Mouse (Mus musculus): ENCODE results near the gene Snrnp25. TPM values are rescaled to one million over a fixed set of nuclear protein-coding genes. Genes with fewer than 3 reads are reported as not detected.

Gene Snrnp25
- polyA plus RNA-seq, 1 experiment from 2014 or later: 58.7 TPM

- no peak for ATAC-seq (ENCODE audit: low FRiP score, low read depth)
- Histone ChIP-seq H3K36me3 (peaks cover 23% of the 10 kb centered on the region), H3K9ac (no peak overlapping the region), H3K27me3 (no peaks in the 10 kb centered on the region), H3K27ac (0 out of 2 replicates have a peak overlapping the region, but pooled peaks have one; percentile 2), H3K4me3 (no peak overlapping the region), H3K4me2 (replicated peaks) (peak overlapping the region; percentile 92; the same call in 1 of the 2 replicates), H3K4me1 (peaks cover 62% of the 10 kb centered on the region), H3K9me3 (no peaks in the 10 kb centered on the region)
- 91% methylated on average over 10 of the region's 10 CpGs for WGBS
These were observed 14.1 kb downstream of the Snrnp25 start for GRCm38 (mm10) chr11:32219287-32219686.

- H3K4me1 ChIP-seq: peaks cover 76% of the 10 kb centered on the region
- H3K36me3 ChIP-seq: peaks cover 8% of the 10 kb centered on the region
- no peak; the same call in 1 of the 2 replicates for ATAC-seq (ENCODE audit: low FRiP score, low read depth)
- 34% methylated on average over 10 of the region's 10 CpGs for WGBS
- peak overlapping the region; percentile 92 for H3K4me3 ChIP-seq
- H3K4me2 ChIP-seq (replicated peaks): peak overlapping the region; percentile 92
- H3K9me3 ChIP-seq: no peaks in the 10 kb centered on the region
- H3K27ac ChIP-seq: peak overlapping the region; percentile 92
- H3K27me3 ChIP-seq: no peaks in the 10 kb centered on the region
- peak overlapping the region; percentile 98 for H3K9ac ChIP-seq
These were observed 15.5 kb downstream of the Snrnp25 start for GRCm38 (mm10) chr11:32220607-32221224.

- Histone ChIP-seq H3K4me1 (peaks cover 81% of the 10 kb centered on the region), H3K9me3 (no peaks in the 10 kb centered on the region), H3K4me2 (replicated peaks) (peak overlapping the region; percentile 92), H3K36me3 (0 out of 2 replicates have a peak, but pooled peaks cover 5% of the 10 kb centered on the region), H3K9ac (peak overlapping the region; percentile 98), H3K27ac (peak overlapping the region; percentile 92), H3K27me3 (no peaks in the 10 kb centered on the region), H3K4me3 (peak overlapping the region; percentile 92)
- ATAC-seq (ENCODE audit: low FRiP score, low read depth): peak; percentile 64
- WGBS: under 1% methylated on average over 43 of the region's 46 CpGs
These were observed 16.2 kb downstream of the Snrnp25 start for GRCm38 (mm10) chr11:32221225-32221950.

GRCm38 (mm10) chr11:32221951-32222409, 16.8 kb downstream of the Snrnp25 start, which contains the start of gene Rhbdf1:
Rhbdf1 (minus strand) TSS chr11:32222300.
- ATAC-seq (ENCODE audit: low FRiP score, low read depth): peak; percentile 30; the same call in 1 of the 2 replicates
- H3K4me1 ChIP-seq: peaks cover 83% of the 10 kb centered on the region
- peak within 1 kb of the TSS; percentile 92 for H3K4me2 ChIP-seq (replicated peaks)
- H3K9ac ChIP-seq: peak within 1 kb of the TSS; percentile 98
- peak within 1 kb of the TSS; percentile 92 for H3K27ac ChIP-seq
- H3K4me3 ChIP-seq: peak within 1 kb of the TSS; percentile 92
- 0 out of 2 replicates have a peak, but pooled peaks cover 5% of the 10 kb centered on the region for H3K36me3 ChIP-seq
- H3K9me3 ChIP-seq: no peaks in the 10 kb centered on the region
- WGBS: under 1% methylated on average over 39 of the region's 72 CpGs
- H3K27me3 ChIP-seq: no peaks in the 10 kb centered on the region

GRCm38 (mm10) chr11:32222570-32223194, 17.5 kb downstream of the Snrnp25 start:
- Histone ChIP-seq H3K27me3 (no peaks in the 10 kb centered on the region), H3K4me2 (replicated peaks) (peak overlapping the region; percentile 92), H3K4me3 (peak overlapping the region; percentile 92), H3K9ac (peak overlapping the region; percentile 98), H3K36me3 (0 out of 2 replicates have a peak, but pooled peaks cover 5% of the 10 kb centered on the region), H3K9me3 (no peaks in the 10 kb centered on the region), H3K4me1 (peaks cover 83% of the 10 kb centered on the region), H3K27ac (peak overlapping the region; percentile 92; the same call in 1 of the 2 replicates)
- no peak for ATAC-seq (ENCODE audit: low FRiP score, low read depth)
- 9% methylated on average over 21 of the region's 21 CpGs for WGBS

GRCm38 (mm10) chr11:32223297-32223967, 18.2 kb downstream of the Snrnp25 start:
- H3K4me1 ChIP-seq: peaks cover 82% of the 10 kb centered on the region
- 70% methylated on average over 4 of the region's 4 CpGs for WGBS

GRCm38 (mm10) chr11:32224468-32225139, 19.4 kb downstream of the Snrnp25 start:
- 13% methylated on average over 4 of the region's 4 CpGs for WGBS
- H3K4me3 ChIP-seq: 0 out of 2 replicates have a peak overlapping the region, but pooled peaks have one; percentile 2
- peak overlapping the region; percentile 88 for H3K27ac ChIP-seq
- H3K36me3 ChIP-seq: peaks cover 15% of the 10 kb centered on the region
- peak; percentile 21; the same call in 1 of the 2 replicates for ATAC-seq (ENCODE audit: low FRiP score, low read depth)
- H3K9ac ChIP-seq: peak overlapping the region; percentile 26; the same call in 1 of the 2 replicates
- H3K4me1 ChIP-seq: peaks cover 71% of the 10 kb centered on the region
- H3K4me2 ChIP-seq (replicated peaks): peak overlapping the region; percentile 68
- no peaks in the 10 kb centered on the region for H3K9me3 ChIP-seq
- H3K27me3 ChIP-seq: no peaks in the 10 kb centered on the region

More at GRCm38 (mm10) chr11:32223297-32223967, 18.2 kb downstream of the Snrnp25 start:
- H3K27ac ChIP-seq: no peak overlapping the region
- no peak overlapping the region for H3K9ac ChIP-seq
- 0 out of 2 replicates have a peak overlapping the region, but pooled peaks have one; percentile 92 for H3K4me2 ChIP-seq (replicated peaks)
- ATAC-seq (ENCODE audit: low FRiP score, low read depth): no peak
- H3K9me3 ChIP-seq: no peaks in the 10 kb centered on the region
- H3K36me3 ChIP-seq: peaks cover 8% of the 10 kb centered on the region; the same call in 1 of the 2 replicates
- H3K27me3 ChIP-seq: no peaks in the 10 kb centered on the region
- no peak overlapping the region for H3K4me3 ChIP-seq

GRCm38 (mm10) chr11:32225222-32226104, 20.2 kb downstream of the Snrnp25 start:
- Histone ChIP-seq H3K27me3 (no peaks in the 10 kb centered on the region), H3K36me3 (peaks cover 23% of the 10 kb centered on the region), H3K4me2 (replicated peaks) (peak overlapping the region; percentile 68), H3K4me3 (peak overlapping the region; percentile 73; the same call in 1 of the 2 replicates), H3K9ac (peak overlapping the region; percentile 26; the same call in 1 of the 2 replicates), H3K27ac (peak overlapping the region; percentile 88), H3K4me1 (peaks cover 62% of the 10 kb centered on the region), H3K9me3 (no peaks in the 10 kb centered on the region)
- ATAC-seq (ENCODE audit: low FRiP score, low read depth): no peak
- WGBS: 43% methylated on average over 7 of the region's 7 CpGs

- 4% methylated on average over 47 of the region's 47 CpGs for WGBS
- ATAC-seq (ENCODE audit: low FRiP score, low read depth): peak; percentile 75
These were observed 21.1 kb downstream of the Snrnp25 start, which contains the start of gene Mpg for GRCm38 (mm10) chr11:32226124-32226871. Mpg (plus strand) TSS chr11:32226505.

More at GRCm38 (mm10) chr11:32226124-32226871, 21.1 kb downstream of the Snrnp25 start, which contains the start of gene Mpg:
- no peaks in the 10 kb centered on the region for H3K9me3 ChIP-seq
- H3K27ac ChIP-seq: peak within 1 kb of the TSS; percentile 88
- H3K27me3 ChIP-seq: no peaks in the 10 kb centered on the region
- peak within 1 kb of the TSS; percentile 73 for H3K4me3 ChIP-seq
- peaks cover 55% of the 10 kb centered on the region for H3K4me1 ChIP-seq
- H3K36me3 ChIP-seq: peaks cover 31% of the 10 kb centered on the region
- peak within 1 kb of the TSS; percentile 84 for H3K9ac ChIP-seq
- peak within 1 kb of the TSS; percentile 68 for H3K4me2 ChIP-seq (replicated peaks)

Data from limb, embryonic 13.5 days (tissue).